Mouse (Mus musculus) liver, adult 2 months (tissue): ENCODE measurements around the gene Eif2s1. TPM values are rescaled to one million over a fixed set of nuclear protein-coding genes. Genes with fewer than 3 reads are reported as not detected.
A peak's percentile ranks its signal among the peaks of the same experiment; 100 is the strongest.

ENCODE experiments used
- DNase-seq: peaks from one replicate; pipeline ENCODE4 v3.0.0-alpha.2; 2011; ENCODE audit warnings: low read depth, low spot score; ENCODE audit errors: extremely low read depth
- H3K27ac ChIP-seq: fragments of 200-500 bp; replicated peaks from 2 replicates; pipeline ENCODE4 v1.5.1; 2012; ENCODE audit warnings: low read depth, mild to moderate bottlenecking, control low read depth, inconsistent platforms, low read length; ENCODE audit not compliant: insufficient read depth
- H3K27me3 ChIP-seq: fragments of 200-500 bp; 2 replicates; pipeline ENCODE4 v1.6.1; 2012; ENCODE audit warnings: mild to moderate bottlenecking, moderate library complexity, low read length, inconsistent platforms; ENCODE audit not compliant: control insufficient read depth, insufficient read depth
- H3K36me3 ChIP-seq: fragments of 200-500 bp; 2 replicates; pipeline ENCODE4 v1.6.1; 2012; ENCODE audit warnings: low read length, inconsistent platforms; ENCODE audit not compliant: control insufficient read depth, insufficient read depth
- H3K4me1 ChIP-seq: fragments of 200-500 bp; 2 replicates; pipeline ENCODE4 v1.6.1; 2011; ENCODE audit warnings: low read length; ENCODE audit not compliant: control insufficient read depth, insufficient read depth
- H3K4me3 ChIP-seq: fragments of 200-500 bp; 2 replicates; pipeline ENCODE4 v1.5.1; 2011; ENCODE audit warnings: low read depth, mild to moderate bottlenecking, control low read depth, low read length, moderate library complexity; ENCODE audit not compliant: insufficient read depth
- H3K79me2 ChIP-seq: fragments of 200-500 bp; 2 replicates; pipeline ENCODE4 v1.6.1; 2012; ENCODE audit warnings: inconsistent platforms, mild to moderate bottlenecking, low read length, moderate library complexity; ENCODE audit not compliant: control insufficient read depth, insufficient read depth
- H3K9ac ChIP-seq: fragments of 200-500 bp; 2 replicates; pipeline ENCODE4 v1.6.1; 2012; ENCODE audit warnings: low read depth, mild to moderate bottlenecking, control low read depth, inconsistent platforms, low read length
- CTCF ChIP-seq: fragments of 200-500 bp; IDR thresholded peaks from 2 replicates; pipeline ENCODE4 v1.5.1; 2011; ENCODE audit warnings: low read depth, low read length, control low read depth
- POLR2A ChIP-seq: fragments of 200-500 bp; IDR thresholded peaks from 2 replicates; pipeline ENCODE4 v1.6.1; 2011; ENCODE audit warnings: low read length, control low read depth; ENCODE audit not compliant: insufficient read depth; ENCODE audit errors: extremely low read depth
- WGBS: fragments of 180-500 bp; shearing (Covaris S2); methylation state at CpG from one replicate; pipeline ENCODE4 v1.1.7; 2018; 5-methylcytosine and 5-hydroxymethylcytosine counted together
- polyA plus RNA-seq: library from polyadenylated mRNA; depleted of rRNA; stranded (reverse); fragments of >200 nt; gene quantifications from 2 replicates; pipeline ENCODE4 v1.2.3, GENCODE M21; 2012
- total RNA-seq: library from RNA; depleted of rRNA; stranded (reverse); fragments of >200 nt; gene quantifications from 2 replicates; pipeline ENCODE4 v1.2.3, GENCODE M21; 2014

Eif2s1 gene
- total and polyA plus RNA-seq, 2 experiments = 8.3 to 38.8 TPM

- Histone ChIP-seq H3K79me2 (peaks cover 26% of the 10 kb centered on the region), H3K36me3 (peaks cover 3% of the 10 kb centered on the region), H3K9ac (peak overlapping the region; percentile 77), H3K27ac (peak overlapping the region; percentile 59), H3K4me3 (peak overlapping the region; percentile 77), H3K27me3 (no peaks in the 10 kb centered on the region), H3K4me1 (peaks cover 2% of the 10 kb centered on the region; the same call in 1 of the 2 replicates)
- DNase-seq = no peak
- no peak for TF ChIP-seq CTCF
- TF ChIP-seq POLR2A = peak; percentile 62
- WGBS = under 1% methylated on average over 30 of the region's 30 CpGs
These were observed 611 bp upstream of the Eif2s1 start for GRCm38 (mm10) chr12:78860921-78861495.

DNA sequence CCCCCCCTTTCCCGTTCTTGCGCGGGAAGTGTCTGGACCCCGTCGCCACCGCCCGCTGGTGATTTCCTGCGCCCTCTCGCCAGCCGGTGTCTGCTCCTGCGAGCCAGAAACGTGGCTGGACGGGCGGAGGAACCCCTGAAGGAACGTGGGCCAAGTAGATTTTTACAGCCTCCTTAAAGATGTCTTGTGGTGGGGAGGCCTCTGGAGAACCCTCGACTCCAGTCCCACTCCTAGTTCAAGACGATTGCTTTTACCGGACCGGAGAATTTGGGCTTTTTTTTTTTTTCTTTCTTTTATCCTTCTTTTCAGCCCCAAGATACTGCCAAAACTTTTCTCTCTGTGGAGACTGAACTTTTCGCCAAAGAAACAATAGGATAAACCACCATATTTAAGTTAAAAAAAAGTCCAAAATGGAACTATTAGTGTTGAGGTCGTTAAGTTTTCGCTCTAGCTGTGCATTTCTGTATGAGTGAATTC lies 673 bp downstream of the Eif2s1 start:
- DNase-seq = no peak
- peak overlapping the region; percentile 77 for H3K27ac ChIP-seq
- under 1% methylated on average over 22 of the region's 22 CpGs for WGBS
- peaks cover 3% of the 10 kb centered on the region for H3K36me3 ChIP-seq
- TF ChIP-seq POLR2A (no peak), CTCF (no peak)
- H3K27me3 ChIP-seq = no peaks in the 10 kb centered on the region
- peak overlapping the region; percentile 88 for H3K9ac ChIP-seq
- H3K4me3 ChIP-seq = peak overlapping the region; percentile 91
- peaks cover 2% of the 10 kb centered on the region; the same call in 1 of the 2 replicates for H3K4me1 ChIP-seq
- peaks cover 26% of the 10 kb centered on the region for H3K79me2 ChIP-seq

DNA sequence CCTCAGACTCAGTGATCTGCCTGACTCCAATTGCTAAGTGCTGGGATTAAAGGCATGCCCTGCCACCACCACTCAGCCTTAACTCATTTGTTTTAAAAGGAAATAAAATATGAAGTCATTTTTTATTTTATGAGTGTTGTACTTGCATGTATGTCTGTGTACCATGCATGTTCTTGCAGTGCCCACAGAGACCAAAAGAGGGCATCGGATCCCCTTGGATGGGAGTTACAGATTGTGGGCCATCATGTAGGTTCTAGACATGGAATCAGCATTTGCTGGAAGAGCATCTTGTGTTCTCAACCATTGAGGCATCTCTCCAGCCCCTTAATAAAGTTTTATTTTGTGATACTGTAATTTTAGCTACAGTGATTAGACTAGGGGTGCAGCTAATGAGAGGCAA lies 3.8 kb downstream of the Eif2s1 start:
- H3K4me1 ChIP-seq = no peaks in the 10 kb centered on the region; the same call in 1 of the 2 replicates
- peaks cover 13% of the 10 kb centered on the region for H3K36me3 ChIP-seq
- H3K27me3 ChIP-seq = no peaks in the 10 kb centered on the region
- peaks cover 17% of the 10 kb centered on the region for H3K79me2 ChIP-seq
- 98% methylated on average over 1 of the region's 1 CpGs for WGBS
- no peak overlapping the region for H3K9ac ChIP-seq
- H3K27ac ChIP-seq = no peak overlapping the region
- no peak for DNase-seq
- no peak overlapping the region for H3K4me3 ChIP-seq
- TF ChIP-seq POLR2A (no peak), CTCF (no peak; the same call in 1 of the 2 replicates)

DNA sequence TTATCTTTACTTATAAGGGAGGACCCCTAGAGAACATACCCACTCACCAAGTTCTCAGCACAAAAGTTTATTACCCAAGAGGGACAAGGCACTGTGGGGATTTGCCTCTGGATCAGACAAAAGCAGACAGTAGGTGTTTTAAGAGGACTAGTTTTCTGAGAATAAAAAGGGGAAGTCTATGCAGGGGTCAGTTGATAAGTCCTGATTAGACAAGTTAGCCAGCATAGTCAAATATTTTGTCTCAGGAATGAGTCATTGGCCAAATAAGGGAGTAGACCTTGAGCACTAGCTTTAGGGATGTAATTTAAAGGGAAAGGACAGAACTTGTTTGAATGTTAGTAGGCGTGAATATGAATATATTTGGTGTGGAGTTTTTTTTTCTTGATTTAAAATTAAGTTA lies 6.5 kb downstream of the Eif2s1 start:
- Histone ChIP-seq H3K9ac (no peak overlapping the region), H3K4me1 (no peaks in the 10 kb centered on the region; the same call in 1 of the 2 replicates), H3K4me3 (no peak overlapping the region), H3K79me2 (peaks cover 6% of the 10 kb centered on the region; the same call in 1 of the 2 replicates), H3K27me3 (no peaks in the 10 kb centered on the region), H3K36me3 (peaks cover 16% of the 10 kb centered on the region), H3K27ac (no peak overlapping the region)
- TF ChIP-seq CTCF (no peak), POLR2A (no peak)
- 80% methylated on average over 1 of the region's 1 CpGs for WGBS
- DNase-seq = peak; percentile 18

- Histone ChIP-seq H3K27ac (no peak overlapping the region), H3K4me3 (no peak overlapping the region), H3K27me3 (no peaks in the 10 kb centered on the region), H3K79me2 (no peaks in the 10 kb centered on the region), H3K9ac (no peak overlapping the region), H3K36me3 (peaks cover 37% of the 10 kb centered on the region), H3K4me1 (no peaks in the 10 kb centered on the region)
- WGBS = 97% methylated on average over 3 of the region's 3 CpGs
- TF ChIP-seq CTCF = no peak
- TF ChIP-seq POLR2A = no peak
- DNase-seq = no peak
These were observed 13.0 kb downstream of the Eif2s1 start for GRCm38 (mm10) chr12:78874581-78874980.

- Histone ChIP-seq H3K9ac (no peak overlapping the region), H3K4me1 (peaks cover 3% of the 10 kb centered on the region; the same call in 1 of the 2 replicates), H3K79me2 (no peaks in the 10 kb centered on the region), H3K27me3 (no peaks in the 10 kb centered on the region), H3K27ac (no peak overlapping the region), H3K4me3 (no peak overlapping the region), H3K36me3 (peaks cover 20% of the 10 kb centered on the region)
- 17% methylated on average over 1 of the region's 1 CpGs for WGBS
- TF ChIP-seq POLR2A = no peak
- TF ChIP-seq CTCF = no peak
- DNase-seq = peak; percentile 34
These were observed 28.4 kb downstream of the Eif2s1 start for GRCm38 (mm10) chr12:78890062-78890461.
